Mouse (Mus musculus): ENCODE results near the gene Zfp780b. TPM values are rescaled to one million over a fixed set of nuclear protein-coding genes. Genes with fewer than 3 reads are reported as not detected.
A peak's percentile ranks its signal among the peaks of the same experiment; 100 is the strongest.
"Not testable (repeated sequence)": the region's sequence is repeated elsewhere in the genome, so short reads cannot be mapped to it uniquely, and the experiment has no call there.

Gene Zfp780b
- polyA plus RNA-seq, 1 experiment from 2014 or later, result 10.5 TPM

GRCm38 (mm10) chr7:27933050-27933799 is 45.7 kb downstream of the Zfp780b start:
- DNase-seq (ENCODE audit: low spot score), result peak; percentile 6
- 16% methylated on average over 7 of the region's 7 CpGs for WGBS

GRCm38 (mm10) chr7:27928818-27929695 is 49.9 kb downstream of the Zfp780b start, which contains the start of gene Zfp974:
Gene Zfp974 (minus strand): TSS chr7:27929460.
- H3K4me2 ChIP-seq (ENCODE audit: low read depth, low read length), result peak within 1 kb of the TSS; percentile 83
- DNase-seq (ENCODE audit: low spot score), result peak; percentile 88
- no peak within 1 kb of the TSS; the same call in 1 of the 2 replicates for H3K27ac ChIP-seq (replicated peaks; ENCODE audit: low read depth, low read length)
- peaks cover 12% of the 10 kb centered on the region; the same call in 1 of the 2 replicates for H3K36me3 ChIP-seq (ENCODE audit: control insufficient read depth, insufficient read depth, low read length)
- peak; percentile 94 for ATAC-seq (ENCODE audit: low read depth)
- H3K4me1 ChIP-seq (ENCODE audit: control insufficient read depth, insufficient read depth, low read length), result peaks cover 9% of the 10 kb centered on the region; the same call in 1 of the 2 replicates
- H3K9ac ChIP-seq (ENCODE audit: low read depth, low read length), result peak within 1 kb of the TSS; percentile 75
- no peaks in the 10 kb centered on the region for H3K9me3 ChIP-seq (ENCODE audit: control insufficient read depth, low read length)
- 5% methylated on average over 39 of the region's 40 CpGs for WGBS
- peak within 1 kb of the TSS; percentile 58 for H3K4me3 ChIP-seq (ENCODE audit: low read depth, low read length)
- no peaks in the 10 kb centered on the region for H3K27me3 ChIP-seq (replicated peaks; ENCODE audit: control insufficient read depth, insufficient read depth, low read length)

More at GRCm38 (mm10) chr7:27933050-27933799, 45.7 kb downstream of the Zfp780b start:
- ATAC-seq (ENCODE audit: low read depth), result no peak
- Histone ChIP-seq H3K4me1 (ENCODE audit: control insufficient read depth, insufficient read depth, low read length) (peaks cover 9% of the 10 kb centered on the region; the same call in 1 of the 2 replicates), H3K4me2 (ENCODE audit: low read depth, low read length) (peak overlapping the region; percentile 47), H3K27ac (replicated peaks; ENCODE audit: low read depth, low read length) (no peak overlapping the region), H3K9ac (ENCODE audit: low read depth, low read length) (no peak overlapping the region; the same call in 1 of the 2 replicates), H3K4me3 (ENCODE audit: low read depth, low read length) (peak overlapping the region; percentile 26; the same call in 1 of the 2 replicates), H3K36me3 (ENCODE audit: control insufficient read depth, insufficient read depth, low read length) (no peaks in the 10 kb centered on the region), H3K27me3 (replicated peaks; ENCODE audit: control insufficient read depth, insufficient read depth, low read length) (no peaks in the 10 kb centered on the region), H3K9me3 (ENCODE audit: control insufficient read depth, low read length) (no peaks in the 10 kb centered on the region)

GRCm38 (mm10) chr7:27927041-27927440 is 51.9 kb downstream of the Zfp780b start:
- WGBS, result 51% methylated on average over 4 of the region's 4 CpGs
- not testable (repeated sequence) for H3K9ac ChIP-seq (ENCODE audit: low read depth, low read length); ATAC-seq (ENCODE audit: low read depth); H3K4me2 ChIP-seq (ENCODE audit: low read depth, low read length); H3K4me1 ChIP-seq (ENCODE audit: control insufficient read depth, insufficient read depth, low read length); H3K4me3 ChIP-seq (ENCODE audit: low read depth, low read length); DNase-seq (ENCODE audit: low spot score); H3K27me3 ChIP-seq (replicated peaks; ENCODE audit: control insufficient read depth, insufficient read depth, low read length); H3K27ac ChIP-seq (replicated peaks; ENCODE audit: low read depth, low read length); H3K9me3 ChIP-seq (ENCODE audit: control insufficient read depth, low read length)
- H3K36me3 ChIP-seq (ENCODE audit: control insufficient read depth, insufficient read depth, low read length), result peaks cover 13% of the 10 kb centered on the region; the same call in 1 of the 2 replicates

GRCm38 (mm10) chr7:27910952-27911351 is 68.0 kb downstream of the Zfp780b start:
- DNase-seq (ENCODE audit: low spot score); H3K4me1 ChIP-seq (ENCODE audit: control insufficient read depth, insufficient read depth, low read length); H3K4me3 ChIP-seq (ENCODE audit: low read depth, low read length); H3K9ac ChIP-seq (ENCODE audit: low read depth, low read length); ATAC-seq (ENCODE audit: low read depth); H3K27ac ChIP-seq (replicated peaks; ENCODE audit: low read depth, low read length); H3K27me3 ChIP-seq (replicated peaks; ENCODE audit: control insufficient read depth, insufficient read depth, low read length); H3K4me2 ChIP-seq (ENCODE audit: low read depth, low read length): not testable (repeated sequence)
- WGBS, result 96% methylated on average over 3 of the region's 4 CpGs
- peaks cover 43% of the 10 kb centered on the region for H3K36me3 ChIP-seq (ENCODE audit: control insufficient read depth, insufficient read depth, low read length)
- H3K9me3 ChIP-seq (ENCODE audit: control insufficient read depth, low read length), result peaks cover 22% of the 10 kb centered on the region

Other genes starting within 250 kb of the Zfp780b start
- 30.4 and 33.5 TPM in 2 replicates for gene Zfp60, start 247.8 kb downstream of the Zfp780b start, polyA plus RNA-seq (2014; fragmentation: Nextera tagmentation; extraction: Ambion mirVana)
- 1.8 and 1.9 TPM in 2 replicates for gene Zfp626, start 172.0 kb downstream of the Zfp780b start, polyA plus RNA-seq (2014; fragmentation: Nextera tagmentation; extraction: Ambion mirVana)
- 8.4 and 9.6 TPM in 2 replicates for gene Zfp59, start 140.6 kb downstream of the Zfp780b start, polyA plus RNA-seq (2014; fragmentation: Nextera tagmentation; extraction: Ambion mirVana)
- 3.1 and 3.2 TPM in 2 replicates for gene Zfp607a, start 121.6 kb downstream of the Zfp780b start, polyA plus RNA-seq (2014; fragmentation: Nextera tagmentation; extraction: Ambion mirVana)
- gene Zfp974, start 49.7 kb downstream of the Zfp780b start, polyA plus RNA-seq (2014; fragmentation: Nextera tagmentation; extraction: Ambion mirVana), result 8.0 and 8.3 TPM in 2 replicates
- 4.6 and 4.9 TPM in 2 replicates for gene Zfp850, start 34.9 kb upstream of the Zfp780b start, polyA plus RNA-seq (2014; fragmentation: Nextera tagmentation; extraction: Ambion mirVana)
- 247 and 269 TPM in 2 replicates for gene Psmc4, start 70.9 kb upstream of the Zfp780b start, polyA plus RNA-seq (2014; fragmentation: Nextera tagmentation; extraction: Ambion mirVana)
- 0.34 and 0.58 TPM in 2 replicates for gene Fcgbp, start 92.1 kb upstream of the Zfp780b start, polyA plus RNA-seq (2014; fragmentation: Nextera tagmentation; extraction: Ambion mirVana)
- gene 9530053A07Rik, start 150.3 kb upstream of the Zfp780b start, polyA plus RNA-seq (2014; fragmentation: Nextera tagmentation; extraction: Ambion mirVana), result 0.01 TPM in 1 of 2 replicates, not detected in the other
- gene Fbl, start 190.5 kb upstream of the Zfp780b start, polyA plus RNA-seq (2014; fragmentation: Nextera tagmentation; extraction: Ambion mirVana), result 42.4 and 46.5 TPM in 2 replicates
- 12.2 and 13.5 TPM in 2 replicates for gene Dyrk1b, start 200.3 kb upstream of the Zfp780b start, polyA plus RNA-seq (2014; fragmentation: Nextera tagmentation; extraction: Ambion mirVana)

Data from embryonic facial prominence, embryonic 14.5 days (tissue).